Mouse (Mus musculus): Measurements from ENCODE around the gene Tmc7.

Gene Tmc7

GRCm38 (mm10) chr7:118584257-118584907, at the start of gene Tmc7:
TSS of gene Tmc7 (minus strand) at chr7:118584736.
- DNase-seq: peak; percentile 37

- DNase-seq: no peak
These were observed 49.4 kb upstream of the Tmc7 start for GRCm38 (mm10) chr7:118633951-118634350.

- DNase-seq: no peak
These were observed 48.6 kb upstream of the Tmc7 start for GRCm38 (mm10) chr7:118633094-118633493.

- peak; percentile 6 for DNase-seq
These were observed 43.2 kb upstream of the Tmc7 start for GRCm38 (mm10) chr7:118627550-118628298.

- no peak for DNase-seq
These were observed 36.6 kb upstream of the Tmc7 start for GRCm38 (mm10) chr7:118621094-118621493.

- DNase-seq: no peak
These were observed 35.8 kb upstream of the Tmc7 start for GRCm38 (mm10) chr7:118620243-118620906.

GRCm38 (mm10) chr7:118618104-118618503, 33.6 kb upstream of the Tmc7 start:
- DNase-seq: no peak

GRCm38 (mm10) chr7:118614076-118614475, 29.5 kb upstream of the Tmc7 start:
- DNase-seq: no peak

- peak; percentile 13 for DNase-seq
These were observed 27.4 kb upstream of the Tmc7 start for GRCm38 (mm10) chr7:118611933-118612332.

GRCm38 (mm10) chr7:118611185-118611749, 26.7 kb upstream of the Tmc7 start:
- DNase-seq: no peak

- no peak for DNase-seq
These were observed 26.2 kb upstream of the Tmc7 start for GRCm38 (mm10) chr7:118610721-118611120.

- no peak for DNase-seq
These were observed 25.3 kb upstream of the Tmc7 start for GRCm38 (mm10) chr7:118609815-118610214.

GRCm38 (mm10) chr7:118604842-118605241, 20.3 kb upstream of the Tmc7 start:
- DNase-seq: peak; percentile 11

- peak; percentile 36 for DNase-seq
These were observed 15.6 kb upstream of the Tmc7 start for GRCm38 (mm10) chr7:118599954-118600631.

GRCm38 (mm10) chr7:118597201-118597600, 12.7 kb upstream of the Tmc7 start, which contains the start of gene Tmc5:
TSS of gene Tmc5 (plus strand) at chr7:118597297.
- DNase-seq: no peak

- no peak for DNase-seq
These were observed 11.7 kb upstream of the Tmc7 start for GRCm38 (mm10) chr7:118596271-118596670.

- DNase-seq: peak; percentile 92
These were observed 10.7 kb upstream of the Tmc7 start for GRCm38 (mm10) chr7:118595228-118595627.

GRCm38 (mm10) chr7:118594611-118595010, 10.1 kb upstream of the Tmc7 start:
- no peak for DNase-seq

- DNase-seq: no peak
These were observed 9.3 kb upstream of the Tmc7 start for GRCm38 (mm10) chr7:118593567-118594407.

- DNase-seq: no peak
These were observed 7.6 kb upstream of the Tmc7 start for GRCm38 (mm10) chr7:118592146-118592545.

GRCm38 (mm10) chr7:118590726-118591305, 6.3 kb upstream of the Tmc7 start:
- DNase-seq: no peak

Data from kidney, adult 18-20 months (tissue).